7 mouse cellular contexts compared by ENCODE assay signal in genomic region chr9:50746214-50746677, GRCm38 (mm10). TPM values are rescaled to one million over a fixed set of nuclear protein-coding genes. Genes with fewer than 3 reads are reported as not detected.
DNase-seq lines count a peak whose midpoint lies in the region; ATAC-seq and TF ChIP-seq lines count a peak whose summit lies in the region.

Gene 2310030G06Rik, minus strand, starts transcription at chr9:50746536.

- DNase-seq in ES-CJ7 (ENCODE audit: low read depth, low spot score) (peak; percentile 79), R1 (ENCODE audit: low read depth, low spot score) (peak; percentile 85)
- peak; percentile 48 for DNase-seq in forebrain, postnatal 0 days
- DNase-seq in lung, postnatal 14 days, result peak; percentile 54
- DNase-seq in urinary bladder, postnatal 25 days (ENCODE audit: low spot score), result peak; percentile 16
- no peak for DNase-seq in thymus, postnatal 36 days

- H3K36me3 ChIP-seq in forebrain, postnatal 0 days (ENCODE audit: insufficient read depth), result no peaks in the 10 kb centered on the region
- no peaks in the 10 kb centered on the region for H3K36me3 ChIP-seq in kidney, embryonic 16.5 days (ENCODE audit: insufficient read depth, low read length)

- peak; percentile 36 for TF ChIP-seq CTCF in forebrain, postnatal 0 days (IDR thresholded peaks at IDR 0.05; ENCODE audit: low read depth)

- no peaks in the 10 kb centered on the region for H3K27me3 ChIP-seq in forebrain, postnatal 0 days (ENCODE audit: insufficient read depth, low read length)
- no peaks in the 10 kb centered on the region for H3K27me3 ChIP-seq in kidney, embryonic 16.5 days (ENCODE audit: insufficient read depth, low read length)

- H3K4me1 ChIP-seq in forebrain, postnatal 0 days (ENCODE audit: insufficient read depth), result no peaks in the 10 kb centered on the region
- H3K4me1 ChIP-seq in kidney, embryonic 16.5 days (ENCODE audit: insufficient read depth, low read length), result peaks cover 6% of the 10 kb centered on the region; the same call in 1 of the 2 replicates

- peak within 1 kb of the TSS; percentile 43; the same call in 1 of the 2 replicates for H3K9ac ChIP-seq in forebrain, postnatal 0 days
- H3K9ac ChIP-seq in kidney, embryonic 16.5 days (replicated peaks; ENCODE audit: low read length), result peak within 1 kb of the TSS; percentile 74

- H3K4me3 ChIP-seq in forebrain, postnatal 0 days (ENCODE audit: low read depth, low read length), result peak within 1 kb of the TSS; percentile 32
- peak within 1 kb of the TSS; percentile 58 for H3K4me3 ChIP-seq in kidney, embryonic 16.5 days (ENCODE audit: low read length)

- H3K27ac ChIP-seq in forebrain, postnatal 0 days (ENCODE audit: low read depth, low read length), result no peak within 1 kb of the TSS
- H3K27ac ChIP-seq in kidney, embryonic 16.5 days (ENCODE audit: low read length), result peak within 1 kb of the TSS; percentile 88

- no peaks in the 10 kb centered on the region for H3K9me3 ChIP-seq in forebrain, postnatal 0 days (ENCODE audit: low read length)
- H3K9me3 ChIP-seq in kidney, embryonic 16.5 days (ENCODE audit: low read length), result no peaks in the 10 kb centered on the region

- H3K4me2 ChIP-seq in forebrain, postnatal 0 days (ENCODE audit: low read depth), result peak within 1 kb of the TSS; percentile 53
- H3K4me2 ChIP-seq in kidney, embryonic 16.5 days (replicated peaks; ENCODE audit: low read depth, low read length), result peak within 1 kb of the TSS; percentile 62

- WGBS in forebrain, postnatal 0 days, result 3% methylated on average over 19 of the region's 19 CpGs
- 0% methylated on average over 19 of the region's 19 CpGs for WGBS in kidney, embryonic 16.5 days

- peak; percentile 20; the same call in 1 of the 2 replicates for ATAC-seq in forebrain, postnatal 0 days
- ATAC-seq in kidney, embryonic 16.5 days (ENCODE audit: low FRiP score, low TSS enrichment), result peak; percentile 87

RNA-seq across cellular contexts. Expression of gene 2310030G06Rik, which starts in this region (rescaled TPM):
- total RNA-seq in forebrain, postnatal 0 days (2014; rRNA removed), result 1.7 and 2.0 TPM in 2 replicates
- 3.2 and 3.8 TPM in 2 replicates for polyA plus RNA-seq in forebrain, postnatal 0 days (2015; fragmentation: Nextera tagmentation; extraction: Ambion mirVana)
- 12.4 and 13.3 TPM in 2 replicates for polyA plus RNA-seq in kidney, embryonic 16.5 days (2015; fragmentation: Nextera tagmentation; extraction: Ambion mirVana)

Comparison
In these comparisons a context has a peak if more than half of its experiments do, and no peak if none do; other contexts are left out.
1. DNase-seq: peak in ES-CJ7 (single experiment), R1 (single experiment), forebrain, postnatal 0 days (single experiment), lung, postnatal 14 days (single experiment) and urinary bladder, postnatal 25 days (single experiment); none in thymus, postnatal 36 days (0 of 2).